Mouse (Mus musculus) G1E-ER4 (cell line): ENCODE measurements around the gene Ppara. TPM values are rescaled to one million over a fixed set of nuclear protein-coding genes. Genes with fewer than 3 reads are reported as not detected.

ENCODE experiments used
- GATA1 ChIP-seq: IDR thresholded peaks from one replicate; pipeline ENCODE4 v1.8.0; 2012; ENCODE audit warnings: low read length, inconsistent platforms
- polyA plus RNA-seq: library from polyadenylated mRNA; stranded (reverse); fragments of >175 nt; gene quantifications from 2 replicates; pipeline ENCODE4 v1.2.3, GENCODE M21; 2012

The Ppara gene
- polyA plus RNA-seq, 1 experiment: not detected

DNA sequence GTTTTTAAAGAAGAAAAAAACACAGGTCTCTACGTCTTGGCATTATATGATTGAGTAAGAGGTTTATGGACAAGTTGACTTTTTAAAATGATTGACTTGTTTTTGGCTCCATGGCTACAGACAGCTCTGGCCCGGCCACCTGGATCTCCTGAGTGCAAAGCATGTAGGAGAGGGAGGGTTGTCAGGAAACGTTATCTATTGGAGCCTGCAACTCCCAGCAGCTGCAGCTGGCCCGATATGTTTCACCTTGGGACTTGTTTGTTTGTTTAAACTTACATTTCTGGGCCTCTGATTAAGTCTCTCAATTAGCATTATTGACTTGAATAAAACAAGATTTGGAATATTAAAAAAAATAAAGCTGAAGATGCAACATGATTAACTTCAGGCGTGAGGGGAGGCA, 91.9 kb downstream of the Ppara start:
- no peak for TF ChIP-seq GATA1

DNA sequence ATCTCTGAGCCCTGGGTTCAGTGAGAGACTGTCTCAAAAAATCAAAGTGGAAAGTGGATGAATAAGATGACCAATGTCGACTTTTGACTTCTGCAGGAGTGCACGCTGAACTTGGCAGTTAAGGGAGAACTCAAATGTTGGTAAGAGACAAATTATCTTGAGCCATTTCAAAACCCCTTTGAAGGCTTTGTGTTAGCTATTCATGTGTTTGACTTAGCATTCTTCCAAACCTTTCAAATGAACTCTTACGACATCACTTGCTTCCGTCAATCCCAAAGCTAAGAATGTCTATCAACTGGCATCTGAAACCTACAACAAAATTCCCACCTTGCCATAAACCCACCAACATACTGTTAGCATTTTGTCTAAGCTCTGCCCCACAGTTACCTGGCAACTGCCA, 93.3 kb downstream of the Ppara start:
- no peak for TF ChIP-seq GATA1

- TF ChIP-seq GATA1: no peak
Measured at GRCm38 (mm10) chr15:85829470-85829869, 94.7 kb downstream of the Ppara start.

DNA sequence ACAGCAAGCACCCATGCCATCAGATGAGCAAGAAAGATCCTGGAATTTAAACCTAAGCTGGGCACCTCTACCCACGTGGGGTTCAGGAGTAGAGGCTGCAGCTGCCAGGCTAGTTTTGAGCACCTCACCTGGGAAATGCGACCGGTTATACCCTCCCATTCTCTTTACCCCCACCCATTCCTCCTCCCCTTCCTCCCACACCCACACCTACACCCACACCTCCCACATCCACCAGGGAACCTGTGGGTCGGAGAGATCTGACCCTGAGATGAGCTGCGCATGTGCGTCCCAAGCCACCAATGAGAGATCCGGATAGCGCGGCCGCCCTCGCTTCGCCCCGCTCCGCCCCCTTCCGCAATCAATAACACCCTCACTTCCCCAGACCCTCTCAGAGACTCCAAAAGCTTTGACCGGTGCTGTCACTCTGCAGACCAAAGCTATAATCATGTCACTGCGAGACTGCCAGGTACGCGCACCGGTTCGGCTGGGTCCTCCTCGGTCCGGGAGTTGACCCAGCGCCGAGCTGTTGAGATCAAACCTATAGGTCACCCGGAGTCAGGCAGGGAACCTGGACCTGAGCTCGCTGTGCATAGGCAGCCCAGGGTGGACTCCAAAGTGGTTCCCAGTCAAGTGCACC, 97.3 kb downstream of the Ppara start, which contains the start of gene Ttc38:
Ttc38 (plus strand) TSS at position 353 of the 637 bp plus-strand sequence.
- no peak for TF ChIP-seq GATA1

GRCm38 (mm10) chr15:85832599-85832998, 97.8 kb downstream of the Ppara start:
- TF ChIP-seq GATA1: no peak

GRCm38 (mm10) chr15:85835335-85835734, 100.6 kb downstream of the Ppara start:
- TF ChIP-seq GATA1: no peak

DNA sequence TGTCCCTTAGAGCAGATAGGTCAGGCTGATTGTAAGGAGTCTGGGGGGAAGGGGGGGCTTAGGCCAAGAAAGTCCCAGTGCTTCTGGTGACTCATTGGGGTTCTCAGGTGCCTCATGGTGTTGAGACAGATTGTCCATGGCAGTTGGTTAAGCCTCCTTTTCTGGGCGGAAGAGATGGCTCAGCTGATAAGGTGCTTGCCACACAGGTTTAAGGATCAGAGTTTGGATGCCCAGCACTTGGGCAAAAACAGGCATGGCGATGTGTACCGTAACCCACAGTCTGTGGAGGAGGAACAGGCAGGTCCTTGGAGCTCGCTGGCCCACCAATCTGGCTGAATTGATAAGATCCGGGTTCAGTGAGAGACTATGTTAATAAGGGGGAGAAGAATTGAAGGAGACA, 102.1 kb downstream of the Ppara start:
- no peak for TF ChIP-seq GATA1

- no peak for TF ChIP-seq GATA1
Measured at GRCm38 (mm10) chr15:85840983-85841382, 106.2 kb downstream of the Ppara start.

GRCm38 (mm10) chr15:85841796-85842360, 107.1 kb downstream of the Ppara start:
- TF ChIP-seq GATA1: no peak

DNA sequence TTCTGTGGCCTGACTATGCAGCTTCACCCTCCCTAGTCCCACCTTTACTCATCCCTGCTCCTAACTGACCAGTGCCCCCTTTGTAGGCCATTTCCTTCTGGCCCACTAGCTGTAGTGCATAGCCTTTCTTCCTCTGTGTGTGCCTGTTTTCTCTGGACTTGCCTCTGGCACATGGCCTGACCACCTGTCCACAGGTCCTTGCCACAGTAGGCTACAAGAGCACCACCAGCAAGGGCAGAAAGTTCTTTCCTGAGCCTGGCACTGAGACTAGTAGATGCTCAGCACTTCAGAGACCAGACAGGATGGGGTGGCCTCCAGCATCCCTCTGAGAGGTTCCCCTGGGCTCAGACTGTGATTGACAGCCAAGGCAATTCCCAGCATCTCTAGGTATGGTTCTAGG, 110.3 kb downstream of the Ppara start:
- TF ChIP-seq GATA1: no peak

GRCm38 (mm10) chr15:85851656-85852392, 117.0 kb downstream of the Ppara start:
- no peak for TF ChIP-seq GATA1

Other genes starting within 250 kb of the Ppara start
- gene 7530416G11Rik, start 231.8 kb upstream of the Ppara start, polyA plus RNA-seq: not detected in 2 replicates
- gene Wnt7b, start 152.5 kb upstream of the Ppara start, polyA plus RNA-seq: not detected in 2 replicates
- 14.2 and 19.5 TPM in 2 replicates for gene Cdpf1, start 76.7 kb downstream of the Ppara start, polyA plus RNA-seq
- gene Pkdrej, start 86.8 kb downstream of the Ppara start, polyA plus RNA-seq: not detected in 2 replicates
- 1.3 and 3.1 TPM in 2 replicates for gene Ttc38, start 97.3 kb downstream of the Ppara start, polyA plus RNA-seq
- gene Gtse1, start 124.8 kb downstream of the Ppara start, polyA plus RNA-seq: 87.8 and 97.1 TPM in 2 replicates
- 47.2 and 57.8 TPM in 2 replicates for gene Trmu, start 144.3 kb downstream of the Ppara start, polyA plus RNA-seq